24 mouse cellular contexts compared by ENCODE assay signal in genomic region chr16:73804572-73804971, GRCm38 (mm10).
DNase-seq lines count a peak whose midpoint lies in the region; ATAC-seq and TF ChIP-seq lines count a peak whose summit lies in the region.
"Had no signal": no experiment of that assay in that cellular context is flagged by ENCODE, and none has a peak within 500 bp of the region (broad histone marks: within the 10 kb centered on the region; RNA-seq: fewer than 3 reads in every experiment).

No protein-coding gene starts in this region.

- no peak for DNase-seq in G1E (ENCODE audit: low spot score)
- DNase-seq in layer of hippocampus, adult 8-10 months (ENCODE audit: low spot score in 2 of 2), result no peak
- DNase-seq in testis, postnatal 10 days (ENCODE audit: low spot score), result no peak
- DNase-seq: adrenal gland, adult 2 months; adrenal gland, postnatal 10 days; adrenal gland, postnatal 25 days; B cell, adult 2 months; cerebellum, adult 11 months; cerebellum, adult 2 months; cerebellum, adult 9-10 months; cerebellum, postnatal 10 days; cerebellum, postnatal 25 days; forebrain, postnatal 0 days had no signal

- no peak overlapping the region for H3K4me3 ChIP-seq in G1E (ENCODE audit: low read depth, low read length)
- H3K4me3 ChIP-seq: embryonic facial prominence, embryonic 10.5 days; embryonic facial prominence, embryonic 12.5 days; erythroblast, embryonic 14.5 days; forebrain, embryonic 13.5 days; forebrain, embryonic 15.5 days had no signal

- peak; percentile 78 for ATAC-seq in G1E (ENCODE audit: extremely low read depth, insufficient number of reproducible peaks, low FRiP score, poor library complexity, severe bottlenecking)
- 0 out of 2 replicates have a peak, but pooled peaks have one; percentile 39 for ATAC-seq in erythroblast, adult 5-6 weeks (replicated peaks; ENCODE audit: low FRiP score, poor library complexity, severe bottlenecking)
- peak; percentile 63 for ATAC-seq in megakaryocyte-erythroid progenitor cell, adult 5-6 weeks (replicated peaks; ENCODE audit: low FRiP score, low TSS enrichment, poor library complexity, severe bottlenecking)
- ATAC-seq: activated CD4-positive, CD25-positive, alpha-beta regulatory T cell, adult 4 months; CD4-positive, CD25-positive, alpha-beta regulatory T cell, adult 4 months; forebrain, embryonic 13.5 days; forebrain, embryonic 15.5 days; forebrain, postnatal 0 days; Patski had no signal

- no peak for TF ChIP-seq CTCF in G1E (IDR thresholded peaks at IDR 0.05; ENCODE audit: low read depth, low read length)

- no peaks in the 10 kb centered on the region for H3K36me3 ChIP-seq in G1E (replicated peaks)
- H3K36me3 ChIP-seq: embryonic facial prominence, embryonic 10.5 days; embryonic facial prominence, embryonic 12.5 days; forebrain, embryonic 15.5 days had no signal

- H3K27me3 ChIP-seq in G1E (ENCODE audit: insufficient read depth, low read length), result no peaks in the 10 kb centered on the region
- H3K27me3 ChIP-seq: CH12.LX; embryonic facial prominence, embryonic 12.5 days; forebrain, embryonic 13.5 days; forebrain, embryonic 15.5 days; Patski had no signal

- H3K9me3 ChIP-seq in G1E (replicated peaks), result no peaks in the 10 kb centered on the region
- H3K9me3 ChIP-seq: embryonic facial prominence, embryonic 12.5 days; forebrain, embryonic 13.5 days; forebrain, embryonic 15.5 days had no signal

- H3K4me1 ChIP-seq in G1E (ENCODE audit: insufficient read depth, low read depth, low read length), result no peaks in the 10 kb centered on the region; the same call in 1 of the 2 replicates
- H3K4me1 ChIP-seq: embryonic facial prominence, embryonic 10.5 days; embryonic facial prominence, embryonic 12.5 days; forebrain, embryonic 13.5 days; forebrain, embryonic 15.5 days had no signal
